Mouse (Mus musculus): ENCODE data around the gene Map2k1. TPM values are rescaled to one million over a fixed set of nuclear protein-coding genes. Genes with fewer than 3 reads are reported as not detected.
"Not testable (repeated sequence)": the region's sequence is repeated elsewhere in the genome, so short reads cannot be mapped to it uniquely, and the experiment has no call there.

The Map2k1 gene
- polyA plus RNA-seq, 1 experiment: 265 TPM

DNA sequence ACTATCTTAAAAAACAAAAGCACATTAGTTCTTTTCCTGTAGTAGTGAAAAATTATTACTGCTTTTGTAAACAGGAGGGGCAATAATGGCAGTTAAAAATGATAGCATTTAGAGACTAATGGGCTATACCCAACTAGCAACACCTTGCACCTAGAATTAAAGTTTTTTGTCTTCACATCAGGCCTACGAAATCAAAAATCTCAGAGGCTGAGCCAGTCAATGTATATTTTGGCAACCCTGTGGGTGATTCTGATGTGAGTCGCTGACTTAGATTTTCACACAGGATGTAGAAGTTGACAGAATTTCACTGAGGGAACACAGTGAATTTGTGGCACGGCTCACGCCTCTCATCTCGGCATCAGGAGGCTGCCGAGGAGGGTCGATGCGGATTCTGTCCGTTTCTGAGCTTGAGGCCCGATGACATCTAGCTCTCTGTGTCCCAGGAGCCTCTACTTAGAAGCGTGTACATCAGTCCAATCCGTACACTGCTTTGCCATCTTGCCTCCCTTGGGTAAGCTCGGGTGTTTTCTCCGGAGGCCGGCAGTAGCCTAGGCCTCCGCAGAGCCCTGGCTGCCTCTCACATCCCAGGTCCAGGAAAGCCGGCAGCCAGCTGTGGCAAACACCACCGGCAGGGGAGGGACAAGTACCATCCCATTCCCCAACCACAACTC is 81.2 kb downstream of the Map2k1 start:
- DNase-seq (ENCODE audit: extremely low spot score in 1 of 2, low spot score in 1 of 2): no peak

- DNase-seq (ENCODE audit: extremely low spot score in 1 of 2, low spot score in 1 of 2): not testable (repeated sequence)
These were observed 83.5 kb downstream of the Map2k1 start for GRCm38 (mm10) chr9:64169967-64170366.

DNA sequence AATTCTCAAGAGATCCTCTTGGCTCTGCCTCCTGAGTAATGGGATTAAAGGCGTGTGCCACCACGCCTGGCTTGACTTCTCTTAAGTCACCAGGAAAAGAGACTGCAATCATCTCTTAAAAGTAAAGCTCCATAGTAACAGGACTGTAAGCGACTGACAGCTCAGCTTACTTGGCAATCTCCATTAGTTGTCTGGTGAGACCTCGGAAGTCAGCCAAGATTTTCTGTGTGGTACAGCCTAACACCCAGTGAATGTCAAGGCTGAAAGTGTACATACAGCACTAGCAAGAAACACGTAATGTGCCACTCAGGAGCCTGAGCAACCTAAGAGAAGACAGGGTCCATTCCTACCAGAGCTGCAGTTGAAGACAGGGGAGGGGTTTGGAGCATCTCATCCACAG is 93.0 kb downstream of the Map2k1 start:
- DNase-seq (ENCODE audit: extremely low spot score in 1 of 2, low spot score in 1 of 2): no peak

GRCm38 (mm10) chr9:64156641-64157040 is 96.8 kb downstream of the Map2k1 start:
- no peak for DNase-seq (ENCODE audit: extremely low spot score in 1 of 2, low spot score in 1 of 2)

DNA sequence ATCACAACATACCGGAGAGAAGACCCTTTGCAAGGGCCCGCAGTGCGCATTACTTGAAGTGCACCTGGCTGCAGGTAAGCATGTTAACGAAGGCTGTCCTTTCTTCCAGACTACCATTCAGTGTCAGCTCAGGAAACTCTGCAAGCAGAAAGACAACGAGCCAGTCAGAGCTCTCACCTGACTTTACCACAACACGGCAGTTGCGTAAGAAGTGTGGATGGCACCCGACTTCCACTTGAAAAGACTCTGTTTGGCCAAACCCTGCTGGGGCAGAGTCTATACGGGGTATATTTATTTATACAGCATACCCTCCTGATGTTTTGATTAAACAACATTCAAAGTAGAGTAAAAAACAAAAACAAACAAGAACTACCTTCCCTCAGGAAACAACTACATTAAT is 113.6 kb downstream of the Map2k1 start:
- no peak for DNase-seq (ENCODE audit: extremely low spot score in 1 of 2, low spot score in 1 of 2)

DNA sequence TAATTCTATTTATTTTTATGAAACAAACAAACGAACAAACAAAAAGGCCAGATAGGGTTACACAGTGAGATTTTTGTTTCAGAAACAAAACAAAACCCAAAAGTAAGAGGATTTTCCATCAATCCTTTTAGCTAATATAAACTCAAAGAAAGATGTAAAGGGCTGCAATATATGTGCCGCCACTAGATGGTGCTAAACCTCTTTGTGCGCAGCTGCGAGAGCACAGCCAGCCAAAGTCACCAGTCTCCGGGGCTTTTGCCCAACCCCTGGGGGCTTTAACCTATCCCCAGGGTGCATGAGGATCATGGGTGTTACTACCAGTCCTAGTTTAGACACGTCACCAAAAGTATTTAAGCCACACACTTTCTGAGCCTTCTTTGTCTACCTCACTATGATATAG is 114.5 kb downstream of the Map2k1 start:
- peak; percentile 5 to 79 for DNase-seq (ENCODE audit: extremely low spot score in 1 of 2, low spot score in 1 of 2)

Other genes with a start within 250 kb of the Map2k1 start
- 3.1 TPM in 2 replicates for gene Smad6, start 231.6 kb downstream of the Map2k1 start, polyA plus RNA-seq (2012; rRNA removed)
- gene Lctl, start 136.5 kb downstream of the Map2k1 start, polyA plus RNA-seq (2012; rRNA removed): 0.08 and 0.22 TPM in 2 replicates
- 6.2 and 7.1 TPM in 2 replicates for gene Zwilch, start 80.5 kb downstream of the Map2k1 start, polyA plus RNA-seq (2012; rRNA removed)
- gene Rpl4, start 80.3 kb downstream of the Map2k1 start, polyA plus RNA-seq (2012; rRNA removed): 536 and 611 TPM in 2 replicates
- gene Snapc5, start 74.4 kb downstream of the Map2k1 start, polyA plus RNA-seq (2012; rRNA removed): 34.8 and 35.4 TPM in 2 replicates
- 0.22 and 0.29 TPM in 2 replicates for gene Uchl4, start 18.4 kb downstream of the Map2k1 start, polyA plus RNA-seq (2012; rRNA removed)
- 40.5 and 42.0 TPM in 2 replicates for gene Tipin, start 27.9 kb upstream of the Map2k1 start, polyA plus RNA-seq (2012; rRNA removed)
- 23.0 and 24.1 TPM in 2 replicates for gene Dis3l, start 87.7 kb upstream of the Map2k1 start, polyA plus RNA-seq (2012; rRNA removed)
- gene Megf11, start 132.0 kb upstream of the Map2k1 start, polyA plus RNA-seq (2012; rRNA removed): 7.3 and 8.0 TPM in 2 replicates

Data from frontal cortex, adult 2 months (tissue).